Mouse (Mus musculus): ENCODE measurements at regions not wholly inside any gene's neighbourhood (a gene's known extent, or its start where the extent isn't known, plus 50 kb on each side); places are given as distances from the start of the nearest gene placed in this dataset.

DNA sequence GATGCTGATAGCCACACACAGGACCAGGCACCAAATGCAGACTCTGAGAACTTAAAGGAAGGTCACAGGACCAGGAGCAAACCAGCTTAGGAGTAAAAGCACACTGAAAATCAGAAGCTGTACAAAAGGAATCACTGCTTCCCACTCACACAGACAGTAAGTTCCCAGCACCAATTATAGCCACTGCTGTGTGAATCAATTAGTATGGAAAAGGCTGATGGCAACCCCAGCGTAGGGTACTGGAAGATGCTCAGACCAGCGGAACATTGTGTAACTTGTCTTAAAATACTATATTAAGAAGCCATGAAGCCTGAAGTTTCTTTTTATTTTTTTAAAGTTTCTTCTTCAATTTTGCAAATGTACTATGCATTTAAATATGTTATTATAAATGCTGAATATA, 115.8 kb downstream of the Lnpk start:
- DNase-seq, result no peak

DNA sequence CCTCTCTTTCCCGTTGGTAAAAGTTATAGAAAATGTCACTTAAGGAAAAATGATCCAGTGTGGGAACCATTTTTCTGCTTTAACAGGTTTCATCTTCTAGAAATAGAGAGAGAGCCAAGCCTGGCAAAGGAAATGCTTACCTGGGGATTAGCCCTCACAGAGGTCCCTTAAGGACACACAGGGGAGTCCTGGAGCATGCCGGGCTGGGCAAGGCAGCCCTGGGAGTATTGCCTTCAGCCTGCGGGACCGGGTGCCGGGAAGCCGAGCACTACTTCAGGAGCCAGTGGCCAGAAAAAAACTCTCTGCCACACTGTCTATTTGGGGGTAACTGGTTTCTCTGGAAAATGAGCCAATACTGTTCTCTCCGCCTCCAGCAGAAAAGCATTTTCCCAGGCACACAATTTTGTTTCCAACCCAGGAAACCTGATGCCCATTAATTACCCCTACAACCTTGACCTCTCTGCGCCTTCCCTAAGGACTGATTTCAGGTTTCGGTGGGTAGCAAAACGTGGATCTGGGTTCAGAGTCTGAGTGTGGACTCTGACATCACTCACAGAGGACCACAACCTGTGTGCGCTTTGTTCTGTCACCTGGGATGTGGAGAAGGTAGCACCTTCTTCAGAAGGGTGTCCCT, 117.9 kb downstream of the Lnpk start:
- no peak for DNase-seq

DNA sequence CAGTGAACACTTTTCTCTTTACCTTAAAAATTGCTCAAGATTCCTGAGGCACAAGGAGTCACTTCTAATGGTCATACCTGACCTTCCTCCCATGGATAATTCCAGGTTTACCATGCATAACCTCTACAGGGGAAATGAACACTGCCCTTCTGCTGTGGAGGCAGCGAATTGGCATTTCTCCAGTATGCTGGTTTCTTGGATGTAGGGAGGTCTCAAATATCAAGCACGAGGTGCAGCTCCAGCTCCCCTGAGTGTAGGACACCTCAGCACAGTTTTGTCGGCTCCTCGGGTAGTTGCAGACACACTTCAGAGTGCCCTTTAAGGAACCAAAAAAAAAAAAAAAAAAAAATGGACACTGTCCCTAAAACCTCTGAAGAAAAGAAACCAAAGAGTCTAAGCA, 124.8 kb downstream of the Lnpk start:
- no peak for DNase-seq

DNA sequence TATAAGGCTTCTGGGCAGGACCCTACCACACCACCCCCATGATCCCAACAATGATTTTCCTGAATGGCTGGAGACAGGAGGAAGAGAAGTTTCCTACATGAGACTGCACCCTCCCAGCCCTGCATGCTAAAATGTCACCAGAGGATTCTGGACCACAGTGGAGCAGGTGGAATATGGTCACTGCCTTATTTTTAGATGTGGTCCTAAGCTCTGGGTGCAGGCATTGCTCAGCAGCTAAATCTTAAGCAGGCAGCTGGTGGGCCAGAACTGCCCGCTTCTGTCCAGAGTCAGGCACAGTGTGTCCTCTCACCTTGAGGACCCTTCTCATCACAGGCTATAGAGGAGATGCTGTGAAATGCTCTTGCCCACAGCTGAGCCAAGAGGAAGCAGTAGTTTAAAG, 126.6 kb downstream of the Lnpk start:
- no peak for DNase-seq

DNA sequence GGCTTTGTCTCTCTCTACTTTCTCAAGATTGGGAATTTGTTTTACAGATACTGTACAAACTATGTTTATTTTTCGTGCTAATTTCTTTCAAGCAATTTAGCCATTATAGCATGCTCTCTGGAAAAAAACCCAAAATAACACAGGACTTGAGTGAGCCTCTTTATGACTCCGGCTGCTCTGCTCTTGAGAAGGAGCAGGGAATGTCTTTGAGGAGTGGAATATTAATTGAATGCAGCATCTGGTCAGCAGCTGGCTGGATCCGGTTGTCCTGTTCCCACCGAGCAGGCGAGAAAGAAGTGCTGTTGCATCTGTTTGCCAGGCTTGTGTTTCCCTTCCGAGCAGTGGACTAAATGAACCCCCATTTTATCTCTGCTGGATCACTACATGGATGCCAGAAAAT, 127.7 kb downstream of the Lnpk start:
- no peak for DNase-seq

DNA sequence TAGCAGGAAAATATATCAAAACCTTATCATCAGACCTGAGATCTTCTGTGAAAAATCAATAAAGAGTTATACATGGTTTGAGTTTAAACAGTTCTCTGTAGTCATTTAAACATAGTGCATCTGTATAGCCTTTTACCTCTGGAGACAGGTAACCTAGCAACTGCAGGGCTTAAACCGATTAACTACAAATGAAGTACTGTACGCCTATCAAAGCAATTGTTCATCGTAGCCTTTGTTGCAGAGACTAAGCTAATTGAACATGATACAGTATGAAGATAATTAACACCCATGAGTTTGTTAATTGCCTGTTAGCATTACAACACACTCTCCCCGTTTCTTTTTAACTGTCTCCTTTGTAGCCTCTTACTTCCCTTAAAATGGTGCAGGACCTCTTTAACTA, 128.2 kb downstream of the Lnpk start:
- DNase-seq, result no peak

DNA sequence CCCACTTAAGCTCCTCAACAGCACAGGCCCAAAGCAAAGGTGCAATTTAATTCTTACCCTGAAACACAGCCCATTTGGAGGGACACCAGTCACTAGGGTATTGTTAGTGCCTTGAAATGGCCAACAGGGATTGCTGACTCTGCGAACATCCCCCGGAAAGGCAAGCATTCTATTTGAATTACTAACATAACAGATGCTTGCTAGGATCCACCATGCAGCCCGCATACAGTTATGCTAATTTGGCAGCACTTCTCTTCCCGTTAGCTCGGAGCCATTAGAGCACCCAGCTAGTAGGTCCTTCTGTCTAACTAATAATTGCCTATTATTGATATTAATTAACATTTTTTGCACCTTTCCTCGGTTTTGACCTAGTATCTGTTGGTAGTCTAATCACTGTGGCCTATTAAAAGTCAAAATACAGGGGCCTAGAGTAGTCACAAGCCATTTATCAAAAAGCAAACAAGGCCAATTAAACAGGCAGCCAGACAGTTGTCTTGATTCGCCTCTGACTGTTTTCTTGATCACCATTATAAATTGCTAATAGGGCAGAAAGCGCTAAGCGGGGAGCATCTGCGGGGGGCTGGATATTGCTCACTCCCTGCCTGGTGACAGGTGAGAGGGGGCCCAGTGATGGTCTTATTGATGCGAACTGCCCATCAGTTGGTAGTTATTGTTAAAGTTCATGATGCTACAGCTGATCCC, 129.0 kb downstream of the Lnpk start:
- no peak for DNase-seq

DNA sequence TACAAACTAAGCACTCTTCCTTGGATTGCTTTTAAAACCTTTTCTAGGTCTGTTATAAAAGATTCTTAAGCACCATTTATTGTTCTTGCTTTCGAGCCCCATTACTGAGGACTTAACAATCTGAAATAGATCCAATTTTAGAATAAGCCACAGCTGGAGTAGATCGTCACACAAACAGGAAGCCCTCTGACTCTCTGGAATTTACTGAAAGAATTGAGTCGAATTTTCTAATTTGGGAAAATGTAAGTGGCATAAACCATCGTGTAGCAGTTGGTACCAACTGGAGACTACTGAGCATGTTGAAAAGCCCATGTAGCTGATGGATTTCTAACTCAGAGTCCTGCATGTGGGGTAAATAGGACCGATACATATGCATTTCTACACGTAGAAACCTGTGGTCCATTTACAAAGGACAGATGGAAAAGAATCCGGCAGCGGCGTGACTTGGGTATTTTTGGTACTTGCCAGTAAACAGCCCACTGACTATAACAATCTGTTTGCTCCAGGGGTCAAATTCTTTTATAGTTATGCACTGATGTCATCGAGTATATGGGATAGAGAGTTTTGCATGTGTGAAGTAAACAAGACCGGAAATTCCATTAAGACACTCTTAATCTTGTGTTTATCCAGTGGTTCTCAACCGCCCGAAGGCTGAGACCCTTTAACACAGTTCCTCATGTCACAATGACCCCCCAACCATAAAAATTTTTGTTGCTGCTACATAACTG, 143.9 kb downstream of the Lnpk start:
- DNase-seq, result no peak

DNA sequence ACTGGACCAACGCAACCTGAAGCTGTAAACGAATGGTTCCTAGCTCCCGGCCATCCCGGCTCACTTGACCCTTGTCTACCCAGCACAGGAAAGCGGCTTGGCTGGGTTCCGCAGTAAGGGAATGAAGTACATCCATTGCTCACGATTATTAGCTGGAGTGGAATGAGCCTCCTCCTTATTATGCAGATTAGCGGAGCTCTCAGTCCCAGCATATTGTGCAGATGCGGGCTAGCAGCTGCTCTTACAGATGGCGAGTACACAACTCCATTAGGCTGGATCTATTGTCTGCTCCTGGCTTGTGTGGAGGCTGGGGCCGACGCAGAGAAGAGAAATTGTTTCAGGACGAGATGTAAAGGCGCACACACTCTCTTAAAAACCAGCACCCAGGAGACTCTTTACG, 152.5 kb downstream of the Lnpk start:
- no peak for DNase-seq

DNA sequence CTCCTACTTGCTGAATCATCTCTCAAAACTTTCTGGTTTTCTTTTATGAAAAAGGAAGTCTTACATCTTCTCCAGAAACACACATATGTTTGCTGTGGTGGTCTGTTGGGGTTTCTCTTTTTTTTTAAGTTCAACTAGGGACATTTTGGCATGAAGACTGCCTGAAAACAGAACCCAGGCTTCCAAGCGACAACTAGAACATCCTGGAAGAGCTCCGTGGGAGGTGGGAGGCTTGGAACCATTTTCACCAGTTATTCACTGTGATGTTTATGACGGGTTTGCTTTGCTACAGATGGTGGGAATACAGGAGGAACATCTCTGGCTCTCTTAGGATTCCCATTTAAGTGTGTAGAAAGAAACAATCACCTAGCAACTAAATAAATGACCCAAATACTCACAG, 154.5 kb downstream of the Lnpk start:
- DNase-seq, result no peak

DNA sequence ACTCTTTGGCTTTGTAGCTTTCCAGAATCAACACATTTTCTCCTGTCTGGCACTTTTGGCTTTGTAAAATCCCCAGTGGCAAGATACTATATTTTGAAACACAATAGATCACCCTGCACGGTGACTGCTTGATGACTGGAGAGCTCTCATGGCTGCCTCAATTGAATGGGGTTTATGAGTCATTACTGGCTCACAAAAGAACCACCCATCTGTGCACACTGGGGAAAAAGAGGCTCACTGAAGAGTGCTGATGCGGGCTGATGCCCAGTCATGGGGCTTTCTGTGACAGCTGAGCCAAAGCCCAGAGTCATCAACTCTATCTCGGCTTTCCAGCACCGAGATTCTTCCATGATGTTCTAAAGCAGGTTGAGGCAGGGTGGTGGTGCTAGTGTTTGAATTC, 163.1 kb downstream of the Lnpk start:
- no peak for DNase-seq

DNA sequence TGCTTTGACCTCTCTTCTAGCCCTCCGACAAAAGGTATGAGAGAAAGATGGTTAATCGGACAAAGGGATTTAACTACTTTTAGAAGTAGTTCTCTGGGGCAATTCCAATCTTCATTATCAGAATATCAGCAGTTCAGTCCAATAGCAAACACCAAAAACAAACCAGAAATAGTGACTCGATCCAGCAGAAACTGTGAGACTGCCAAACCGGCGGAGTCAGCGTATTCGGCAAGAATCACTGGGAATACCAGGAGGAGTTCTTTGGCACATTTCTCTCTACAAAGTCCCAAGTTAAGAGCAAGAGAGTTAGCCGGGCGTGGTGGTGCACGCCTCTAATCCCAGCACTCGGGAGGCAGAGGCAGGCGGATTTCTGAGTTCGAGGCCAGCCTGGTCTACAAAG, 164.5 kb downstream of the Lnpk start:
- no peak for DNase-seq

DNA sequence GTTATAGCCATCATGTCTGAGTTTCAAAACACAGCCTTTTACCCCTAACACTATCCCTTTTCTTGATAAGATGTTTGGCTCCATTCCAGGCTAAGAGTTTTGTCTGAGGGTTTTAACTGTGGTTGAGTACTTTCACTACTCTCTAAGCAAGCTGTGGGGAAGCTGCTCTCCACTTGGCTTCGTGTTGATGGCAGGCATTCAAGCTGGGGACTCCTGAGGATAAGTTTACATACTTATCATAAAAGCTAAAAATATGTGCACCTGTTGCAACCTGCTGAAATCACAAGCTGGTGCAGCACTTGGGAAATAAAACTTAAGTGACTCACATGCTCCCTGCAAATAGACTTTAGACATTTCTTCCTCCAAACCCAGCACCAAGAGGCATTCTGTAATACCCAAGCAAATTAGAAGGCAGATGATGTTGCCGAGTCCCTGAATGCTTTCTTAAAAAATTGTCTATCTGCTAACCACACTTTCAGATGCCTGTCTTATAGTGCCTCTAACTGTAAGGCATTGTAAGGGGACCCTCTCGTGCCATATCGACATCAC, 169.3 kb downstream of the Lnpk start:
- DNase-seq, result no peak

DNA sequence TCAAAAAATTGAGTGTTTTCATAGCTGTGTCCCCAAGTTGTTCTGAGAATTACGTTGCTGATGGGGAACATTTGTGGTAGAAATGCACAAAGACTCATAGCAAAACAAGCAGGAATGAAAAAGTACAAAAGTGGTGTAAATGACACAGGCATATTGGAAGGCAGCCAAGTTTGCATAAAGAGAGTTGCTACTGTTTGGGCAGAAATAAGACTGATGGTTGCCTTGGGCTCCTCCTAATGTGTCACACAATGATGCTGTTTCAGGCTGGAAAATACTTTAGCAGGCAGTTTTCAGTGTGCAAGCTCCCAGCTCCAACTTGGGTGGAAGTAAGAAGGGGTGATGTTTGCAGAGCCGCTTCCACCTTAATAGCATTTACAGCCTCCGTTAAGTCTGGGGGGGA, 174.7 kb downstream of the Lnpk start:
- no peak for DNase-seq

DNA sequence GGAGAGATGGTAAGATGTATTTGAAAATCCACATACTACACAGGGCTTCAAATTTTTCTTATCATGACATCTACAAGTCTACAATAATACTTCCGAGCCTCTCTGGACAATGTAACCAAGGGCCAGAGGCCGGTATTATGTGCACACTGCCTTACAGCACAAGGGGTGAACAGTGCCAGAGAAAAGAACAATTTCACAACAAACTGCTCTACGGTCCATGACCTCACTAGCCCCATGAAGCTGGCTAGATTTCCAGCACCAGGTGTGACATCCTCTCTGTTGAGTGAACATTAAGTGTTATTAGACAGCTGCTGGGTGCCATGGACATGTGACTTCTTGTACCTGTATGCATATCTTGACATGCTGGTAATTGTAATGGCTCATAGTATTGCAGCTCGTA, 188.2 kb downstream of the Lnpk start:
- no peak for DNase-seq

DNA sequence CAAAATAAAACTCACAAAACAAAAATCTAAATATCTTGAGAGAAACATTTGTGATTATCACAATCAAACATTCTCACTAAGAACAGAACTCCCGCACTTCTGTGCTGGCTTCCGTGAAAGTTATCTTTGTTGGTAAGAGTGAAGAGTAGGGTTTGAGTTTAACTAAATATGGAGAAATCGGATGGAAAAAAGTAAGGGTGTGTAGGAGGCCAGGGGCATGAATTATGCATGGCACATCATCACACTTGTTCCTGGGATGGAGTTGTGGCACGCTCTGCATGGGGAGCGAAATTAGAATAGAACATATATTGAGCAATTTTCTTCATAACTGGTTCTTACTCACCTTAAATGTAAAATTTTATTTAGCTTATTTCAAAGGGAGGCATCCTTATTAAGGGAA, 191.2 kb downstream of the Lnpk start:
- DNase-seq, result no peak

DNA sequence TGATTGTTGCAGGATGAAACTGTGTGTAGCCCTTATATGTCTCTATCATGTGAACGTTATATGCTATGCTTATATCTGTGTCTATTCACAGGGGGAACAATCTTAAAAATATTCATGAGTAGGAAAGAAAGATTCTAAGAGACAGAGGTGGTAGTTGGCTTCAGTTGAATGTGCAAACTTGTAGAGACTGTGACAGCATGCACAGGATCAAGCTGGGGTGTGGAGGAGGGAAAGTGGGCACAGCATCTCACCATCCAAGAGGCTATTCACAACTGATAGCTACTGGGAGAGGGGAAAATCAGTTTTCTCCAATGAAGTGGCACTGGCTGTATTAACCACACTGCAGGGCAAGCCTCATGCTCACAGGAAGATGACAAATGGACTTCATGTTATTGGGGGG, 194.3 kb downstream of the Lnpk start:
- DNase-seq, result no peak

DNA sequence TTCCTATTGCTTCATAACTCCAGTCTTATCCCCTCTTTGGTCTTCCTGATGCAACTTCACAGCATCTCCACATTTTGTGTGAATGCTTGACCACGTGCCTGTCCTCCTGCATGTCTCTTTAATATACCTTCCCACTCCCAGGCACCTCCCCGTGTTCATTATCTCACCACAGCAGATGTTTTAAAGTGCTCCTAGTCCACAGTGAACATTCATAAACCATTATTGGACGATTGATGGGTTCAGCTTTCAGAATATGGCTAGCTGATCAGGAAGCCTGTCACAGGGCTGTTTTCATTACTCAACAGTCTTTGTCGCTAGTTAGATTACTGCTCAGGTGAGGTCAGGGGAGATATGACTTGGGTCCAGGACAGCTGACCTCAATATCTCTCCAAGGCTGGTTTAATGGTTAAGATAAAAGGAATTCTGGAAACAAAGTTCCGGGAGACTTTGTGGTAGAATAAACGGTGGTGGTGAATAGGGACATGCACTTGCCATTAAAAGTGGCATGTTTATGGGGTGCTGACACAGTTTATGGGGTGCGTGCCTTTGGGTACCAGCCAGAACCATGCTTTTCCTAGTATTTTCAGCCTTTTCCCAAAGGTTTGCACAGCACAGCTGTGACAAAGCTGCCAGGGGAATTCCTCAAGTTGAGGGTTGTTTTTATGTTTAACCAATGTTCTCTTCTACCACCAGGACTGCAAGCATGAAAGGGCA, 198.5 kb downstream of the Lnpk start:
- no peak for DNase-seq

DNA sequence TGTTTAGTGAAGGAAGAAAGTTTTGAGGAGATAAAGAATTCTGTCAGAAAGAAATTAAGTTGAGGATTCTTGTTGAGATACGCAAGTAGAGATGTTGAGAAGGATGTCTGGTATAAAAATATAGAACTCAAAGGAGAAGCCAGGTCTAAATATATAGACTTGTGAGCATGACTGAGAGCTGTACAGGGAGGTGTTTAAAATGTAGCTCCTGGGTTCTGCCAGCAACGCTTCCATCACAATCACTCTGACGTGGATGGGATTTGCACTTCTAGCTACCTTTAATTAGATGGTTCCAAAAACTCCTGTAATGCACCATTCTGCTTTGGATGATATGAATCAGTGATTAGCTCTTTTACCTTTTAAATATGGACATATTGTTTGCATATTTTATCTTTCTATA, 200.5 kb downstream of the Lnpk start:
- DNase-seq, result no peak

DNA sequence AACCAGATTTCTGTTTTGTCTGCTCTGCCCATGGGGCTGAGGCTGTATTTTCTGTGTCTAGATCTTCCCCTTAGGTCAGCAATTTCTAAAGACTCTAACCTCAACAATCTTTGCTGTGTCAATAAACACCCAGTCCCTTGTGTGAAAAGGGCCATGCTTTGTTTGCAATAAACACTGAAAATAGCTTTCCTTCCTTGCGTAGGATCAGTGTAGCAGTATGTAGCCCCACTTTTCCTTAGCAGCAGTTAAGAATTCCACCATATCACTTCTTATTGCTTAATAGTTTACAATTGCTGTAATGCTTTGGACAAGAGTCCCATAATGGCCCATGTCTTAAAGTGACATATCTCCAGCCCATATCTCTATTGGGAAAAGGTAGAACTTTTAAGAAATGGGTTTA, 205.3 kb downstream of the Lnpk start:
- no peak for DNase-seq

DNA sequence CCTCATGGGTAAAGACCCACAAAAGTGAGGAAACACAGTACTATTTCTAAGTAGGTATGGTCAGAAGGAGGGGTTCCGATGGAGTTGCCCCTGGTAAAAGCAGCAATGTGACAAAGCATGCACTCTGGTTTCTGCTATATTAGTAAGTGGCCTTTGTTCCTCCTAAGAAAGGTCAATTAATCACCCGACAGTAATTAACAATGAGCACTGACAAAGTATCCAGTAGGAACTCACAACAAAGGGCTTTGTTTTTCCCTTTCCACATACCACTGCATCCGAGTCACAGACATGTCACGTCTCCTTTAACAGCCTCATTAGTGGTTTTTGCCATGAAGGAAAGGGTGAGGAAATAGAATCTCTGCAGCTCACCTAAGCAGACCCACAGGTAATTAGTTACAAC, 206.2 kb downstream of the Lnpk start:
- no peak for DNase-seq

DNA sequence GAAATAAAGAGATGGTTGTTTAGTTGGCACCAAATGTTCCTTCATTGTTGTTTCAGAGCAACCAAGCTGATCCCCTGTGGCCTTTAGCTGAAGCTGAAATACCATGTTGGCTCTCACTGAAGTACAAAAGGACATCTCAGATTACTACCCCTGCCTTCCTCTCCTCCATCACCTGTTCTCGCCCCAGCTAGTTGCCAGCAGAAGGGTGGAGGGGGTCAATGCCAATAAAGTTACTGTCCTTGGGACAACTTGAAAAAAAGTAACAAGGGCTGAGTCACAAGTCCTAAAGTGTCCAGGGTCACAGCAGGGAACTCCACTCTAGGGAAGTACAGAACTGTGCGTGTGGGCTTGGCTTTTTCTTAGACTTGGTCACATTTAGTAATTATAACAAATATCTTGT, 216.0 kb downstream of the Lnpk start:
- DNase-seq, result peak; percentile 4

DNA sequence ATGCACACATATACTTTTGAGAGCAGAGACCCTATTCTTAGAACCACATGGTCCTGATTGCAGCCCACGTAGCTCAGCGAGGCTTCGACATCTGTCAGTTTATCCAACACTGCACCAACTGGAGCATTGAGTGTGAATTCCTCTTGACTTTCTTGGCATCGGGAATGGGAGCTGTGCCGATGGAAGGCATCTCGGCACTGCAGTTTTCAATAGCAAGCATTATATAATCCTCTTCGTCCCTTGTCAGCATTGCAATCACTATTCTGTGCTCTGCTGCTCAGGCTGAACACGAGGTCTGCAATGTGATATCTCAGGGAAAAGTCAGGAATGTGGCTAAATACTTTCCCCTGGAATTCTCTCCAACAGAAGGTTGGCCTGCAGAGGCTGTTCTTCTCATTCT, 224.6 kb downstream of the Lnpk start:
- DNase-seq, result no peak

Data from adrenal gland, adult 8-10 months (tissue).